Mouse (Mus musculus): ENCODE data around the gene Sst. TPM values are rescaled to one million over a fixed set of nuclear protein-coding genes. Genes with fewer than 3 reads are reported as not detected.

Sst gene
- polyA plus RNA-seq (2014; fragmentation: Nextera tagmentation; extraction: Ambion mirVana) = 257 and 380 TPM in 2 replicates

DNA sequence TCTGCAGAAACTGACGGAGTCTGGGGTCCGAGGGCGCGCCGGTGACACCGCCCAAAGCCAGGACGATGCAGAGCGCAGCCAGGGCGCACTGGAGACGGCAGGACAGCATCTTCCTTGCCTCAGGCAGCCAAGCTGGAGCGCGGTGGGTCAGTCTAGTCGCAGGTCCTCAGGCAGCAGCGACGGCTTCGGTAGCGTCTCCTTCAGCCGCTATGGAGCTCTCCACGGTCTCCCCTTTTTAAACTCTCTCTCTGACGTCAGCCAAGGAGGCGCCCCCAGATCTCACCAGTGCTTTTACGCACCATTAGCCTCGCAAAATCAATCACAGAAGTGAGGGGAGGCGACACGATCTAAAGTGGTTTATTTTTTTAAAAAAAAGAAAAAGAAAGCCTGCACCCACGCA, at the start of gene Sst:
TSS of gene Sst (minus strand) at position 323 of the 400 bp plus-strand sequence.
- peaks cover 8% of the 10 kb centered on the region for H3K27me3 ChIP-seq (ENCODE audit: control insufficient read depth, insufficient read depth, low read length)
- H3K9ac ChIP-seq (replicated peaks; ENCODE audit: low read length) = 0 out of 2 replicates have a peak within 1 kb of the TSS, but pooled peaks have one; percentile 24
- DNase-seq (peak; percentile 47), ATAC-seq (ENCODE audit: low FRiP score, low TSS enrichment) (no peak)
- H3K4me3 ChIP-seq (replicated peaks; ENCODE audit: low read depth, low read length) = peak within 1 kb of the TSS; percentile 31
- 6% methylated on average over 26 of the region's 26 CpGs for WGBS
- H3K9me3 ChIP-seq (ENCODE audit: control insufficient read depth, low read length) = no peaks in the 10 kb centered on the region
- peak within 1 kb of the TSS; percentile 53 for H3K4me2 ChIP-seq (ENCODE audit: low read length)
- 0 out of 2 replicates have a peak, but pooled peaks cover 4% of the 10 kb centered on the region for H3K4me1 ChIP-seq (ENCODE audit: control insufficient read depth, insufficient read depth, low read length)
- H3K27ac ChIP-seq (replicated peaks; ENCODE audit: low read depth, low read length) = no peak within 1 kb of the TSS; the same call in 1 of the 2 replicates
- H3K36me3 ChIP-seq (ENCODE audit: control insufficient read depth, insufficient read depth, low read length) = no peaks in the 10 kb centered on the region

DNA sequence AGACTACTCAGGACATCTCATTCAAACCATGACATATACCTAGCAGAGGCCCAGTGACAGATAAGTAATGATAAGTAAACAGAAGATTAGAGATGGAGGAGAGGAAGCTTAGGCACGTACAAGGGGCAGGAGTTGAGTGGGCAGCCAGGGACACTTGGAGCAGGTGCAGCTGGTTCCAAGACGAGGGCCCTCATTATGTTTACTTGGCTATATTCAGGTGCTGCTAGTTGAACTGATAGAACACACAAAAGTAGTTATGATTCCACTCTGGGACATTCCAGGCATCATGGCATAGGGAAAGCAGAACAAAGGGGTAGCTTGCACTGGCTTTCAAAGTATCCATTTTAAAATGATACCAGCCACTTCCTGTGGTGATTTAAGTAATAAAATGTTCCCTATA, 43.6 kb upstream of the Sst start:
- Histone ChIP-seq H3K27me3 (ENCODE audit: control insufficient read depth, insufficient read depth, low read length) (no peaks in the 10 kb centered on the region), H3K27ac (replicated peaks; ENCODE audit: low read depth, low read length) (no peak overlapping the region), H3K4me2 (ENCODE audit: low read length) (no peak overlapping the region), H3K9me3 (ENCODE audit: control insufficient read depth, low read length) (no peaks in the 10 kb centered on the region), H3K9ac (replicated peaks; ENCODE audit: low read length) (no peak overlapping the region), H3K4me3 (replicated peaks; ENCODE audit: low read depth, low read length) (no peak overlapping the region), H3K36me3 (ENCODE audit: control insufficient read depth, insufficient read depth, low read length) (no peaks in the 10 kb centered on the region), H3K4me1 (ENCODE audit: control insufficient read depth, insufficient read depth, low read length) (no peaks in the 10 kb centered on the region)
- WGBS = 82% methylated on average over 2 of the region's 2 CpGs
- DNase-seq = no peak
- ATAC-seq (ENCODE audit: low FRiP score, low TSS enrichment) = no peak

DNA sequence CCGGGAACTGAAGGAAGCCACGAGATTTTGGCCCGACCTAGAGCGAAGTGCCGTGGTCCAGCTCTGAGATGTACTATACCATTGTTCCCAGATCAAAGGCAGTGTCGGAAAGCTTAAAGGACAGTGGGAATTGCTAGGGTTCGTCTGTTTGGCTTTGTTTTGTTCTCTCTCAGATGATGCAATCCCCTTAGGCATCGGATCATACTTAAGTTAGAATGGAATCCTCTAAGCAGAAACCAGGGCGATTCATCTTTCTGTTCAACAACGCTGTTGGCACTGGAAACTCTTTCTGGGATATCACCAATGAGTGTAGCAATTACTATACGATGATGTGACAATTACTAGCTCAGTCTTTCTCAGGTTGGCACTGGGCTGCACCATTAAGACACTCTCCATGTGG, 41.5 kb upstream of the Sst start, which contains the start of gene Rtp2:
TSS of gene Rtp2 (minus strand) at position 101 of the 400 bp plus-strand sequence.
- H3K36me3 ChIP-seq (ENCODE audit: control insufficient read depth, insufficient read depth, low read length) = no peaks in the 10 kb centered on the region
- ATAC-seq (ENCODE audit: low FRiP score, low TSS enrichment) (no peak), DNase-seq (no peak)
- 62% methylated on average over 11 of the region's 11 CpGs for WGBS
- H3K4me3 ChIP-seq (replicated peaks; ENCODE audit: low read depth, low read length) = no peak within 1 kb of the TSS
- no peak within 1 kb of the TSS for H3K27ac ChIP-seq (replicated peaks; ENCODE audit: low read depth, low read length)
- H3K4me1 ChIP-seq (ENCODE audit: control insufficient read depth, insufficient read depth, low read length) = no peaks in the 10 kb centered on the region
- H3K27me3 ChIP-seq (ENCODE audit: control insufficient read depth, insufficient read depth, low read length) = no peaks in the 10 kb centered on the region
- no peaks in the 10 kb centered on the region for H3K9me3 ChIP-seq (ENCODE audit: control insufficient read depth, low read length)
- H3K9ac ChIP-seq (replicated peaks; ENCODE audit: low read length) = no peak within 1 kb of the TSS
- H3K4me2 ChIP-seq (ENCODE audit: low read length) = no peak within 1 kb of the TSS

DNA sequence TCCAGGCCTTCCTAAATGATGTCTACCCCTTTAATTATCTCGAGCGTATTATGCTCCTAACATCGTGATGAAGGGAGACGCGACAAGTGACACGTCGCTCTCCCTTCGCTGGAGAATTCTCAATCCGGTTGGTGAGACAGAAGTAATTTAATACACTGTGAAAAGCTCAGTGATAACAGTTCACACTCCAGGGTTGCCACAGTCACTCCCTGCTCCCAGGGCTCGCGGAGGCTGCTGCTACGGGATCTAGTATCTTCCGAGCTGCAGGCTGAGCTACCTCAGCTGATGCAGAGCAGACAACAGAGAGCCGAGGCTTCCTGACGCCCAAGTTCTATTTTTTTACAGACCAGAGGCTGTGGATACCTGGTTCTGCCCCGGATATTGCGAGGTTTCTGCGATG, 40.5 kb upstream of the Sst start:
- no peak overlapping the region for H3K27ac ChIP-seq (replicated peaks; ENCODE audit: low read depth, low read length)
- no peak for DNase-seq

DNA sequence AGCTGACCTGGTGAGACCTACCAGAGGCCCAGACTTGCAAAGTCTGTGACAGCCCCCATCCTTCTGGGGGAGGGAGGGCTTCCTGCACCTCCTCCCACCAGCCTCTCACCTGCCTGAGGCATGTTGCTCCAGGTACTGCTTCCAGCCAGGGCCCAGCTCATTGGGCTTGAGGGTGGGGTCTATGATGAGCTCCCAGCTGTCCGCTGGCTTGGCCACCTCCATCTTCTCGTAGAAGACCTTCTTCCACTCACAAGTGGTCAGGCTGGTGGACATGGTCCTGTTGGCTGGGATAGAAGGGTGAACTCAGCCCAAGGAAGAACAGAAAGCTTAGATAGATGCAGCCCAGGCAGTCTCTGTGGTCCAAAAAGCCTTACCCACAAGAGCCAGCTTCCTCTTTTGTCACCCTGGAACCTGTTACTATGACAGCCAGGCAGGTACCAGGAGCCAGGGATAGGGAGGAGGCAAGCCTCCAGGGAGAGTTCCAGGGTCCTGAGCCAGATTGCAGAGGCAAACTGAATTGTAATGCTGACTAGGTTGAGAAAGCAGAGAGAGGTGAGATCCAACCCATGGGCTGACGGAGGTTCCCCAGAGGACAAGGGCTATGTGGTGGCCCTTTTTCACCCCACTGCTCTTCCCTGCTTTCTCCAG, 39.8 kb upstream of the Sst start:
- Histone ChIP-seq H3K9ac (replicated peaks; ENCODE audit: low read length) (no peak overlapping the region), H3K27ac (replicated peaks; ENCODE audit: low read depth, low read length) (no peak overlapping the region), H3K4me2 (ENCODE audit: low read length) (no peak overlapping the region), H3K4me3 (replicated peaks; ENCODE audit: low read depth, low read length) (no peak overlapping the region), H3K36me3 (ENCODE audit: control insufficient read depth, insufficient read depth, low read length) (no peaks in the 10 kb centered on the region), H3K27me3 (ENCODE audit: control insufficient read depth, insufficient read depth, low read length) (no peaks in the 10 kb centered on the region), H3K4me1 (ENCODE audit: control insufficient read depth, insufficient read depth, low read length) (no peaks in the 10 kb centered on the region), H3K9me3 (ENCODE audit: control insufficient read depth, low read length) (no peaks in the 10 kb centered on the region)
- no peak for DNase-seq
- 81% methylated on average over 3 of the region's 3 CpGs for whole genome bisulfite sequencing
- no peak for ATAC-seq (ENCODE audit: low FRiP score, low TSS enrichment)

More for the DNA sequence above, 40.5 kb upstream of the Sst start:
- Histone ChIP-seq H3K27me3 (ENCODE audit: control insufficient read depth, insufficient read depth, low read length) (no peaks in the 10 kb centered on the region), H3K4me1 (ENCODE audit: control insufficient read depth, insufficient read depth, low read length) (no peaks in the 10 kb centered on the region), H3K9ac (replicated peaks; ENCODE audit: low read length) (no peak overlapping the region), H3K4me3 (replicated peaks; ENCODE audit: low read depth, low read length) (no peak overlapping the region), H3K4me2 (ENCODE audit: low read length) (no peak overlapping the region), H3K9me3 (ENCODE audit: control insufficient read depth, low read length) (no peaks in the 10 kb centered on the region), H3K36me3 (ENCODE audit: control insufficient read depth, insufficient read depth, low read length) (no peaks in the 10 kb centered on the region)
- WGBS = 80% methylated on average over 18 of the region's 18 CpGs
- ATAC-seq (ENCODE audit: low FRiP score, low TSS enrichment) = no peak

DNA sequence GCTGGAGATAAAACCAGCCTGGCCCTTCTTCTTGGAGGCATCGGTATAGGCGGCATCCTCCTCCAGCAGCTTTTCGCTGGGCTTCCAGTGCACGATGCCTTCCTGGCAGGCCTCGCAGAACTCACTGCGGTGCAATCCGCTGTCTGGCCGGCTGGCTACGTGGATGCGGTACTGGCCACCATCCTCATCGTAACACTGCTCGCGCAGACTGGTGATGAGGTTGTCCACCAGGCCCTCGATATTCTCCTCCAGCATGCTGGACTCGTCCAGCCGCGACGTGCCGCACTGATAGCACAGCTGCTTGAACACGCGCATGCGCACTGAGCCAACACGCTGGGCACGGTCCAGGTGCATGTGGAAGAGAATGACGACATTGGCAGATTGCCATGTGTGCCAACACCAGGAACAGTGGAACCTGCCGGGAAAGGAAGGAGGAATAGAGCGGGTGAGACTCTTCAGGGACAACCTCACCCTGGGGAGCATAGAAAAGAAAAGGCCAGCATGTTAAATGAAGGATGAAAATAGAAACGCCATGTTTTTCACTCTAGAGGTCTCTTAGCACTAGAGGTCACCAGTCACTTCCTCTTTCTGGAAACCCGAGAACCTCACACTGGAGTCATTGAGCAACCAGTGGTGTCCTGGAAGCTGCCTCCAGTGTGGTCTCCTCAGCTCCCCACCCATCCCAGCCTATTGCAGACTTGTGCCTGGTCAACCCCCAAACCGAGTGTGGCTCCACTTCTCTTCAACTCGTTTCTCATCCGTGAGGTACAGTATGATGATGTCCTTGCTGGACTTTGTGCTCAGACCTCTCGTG, 36.8 kb upstream of the Sst start:
- 95% methylated on average over 33 of the region's 33 CpGs for WGBS
- H3K4me3 ChIP-seq (replicated peaks; ENCODE audit: low read depth, low read length) = no peak overlapping the region
- H3K27me3 ChIP-seq (ENCODE audit: control insufficient read depth, insufficient read depth, low read length) = no peaks in the 10 kb centered on the region
- no peak overlapping the region for H3K9ac ChIP-seq (replicated peaks; ENCODE audit: low read length)
- H3K36me3 ChIP-seq (ENCODE audit: control insufficient read depth, insufficient read depth, low read length) = no peaks in the 10 kb centered on the region
- H3K27ac ChIP-seq (replicated peaks; ENCODE audit: low read depth, low read length) = no peak overlapping the region
- DNase-seq = no peak
- no peaks in the 10 kb centered on the region for H3K4me1 ChIP-seq (ENCODE audit: control insufficient read depth, insufficient read depth, low read length)
- no peaks in the 10 kb centered on the region for H3K9me3 ChIP-seq (ENCODE audit: control insufficient read depth, low read length)
- no peak for ATAC-seq (ENCODE audit: low FRiP score, low TSS enrichment)
- no peak overlapping the region for H3K4me2 ChIP-seq (ENCODE audit: low read length)

DNA sequence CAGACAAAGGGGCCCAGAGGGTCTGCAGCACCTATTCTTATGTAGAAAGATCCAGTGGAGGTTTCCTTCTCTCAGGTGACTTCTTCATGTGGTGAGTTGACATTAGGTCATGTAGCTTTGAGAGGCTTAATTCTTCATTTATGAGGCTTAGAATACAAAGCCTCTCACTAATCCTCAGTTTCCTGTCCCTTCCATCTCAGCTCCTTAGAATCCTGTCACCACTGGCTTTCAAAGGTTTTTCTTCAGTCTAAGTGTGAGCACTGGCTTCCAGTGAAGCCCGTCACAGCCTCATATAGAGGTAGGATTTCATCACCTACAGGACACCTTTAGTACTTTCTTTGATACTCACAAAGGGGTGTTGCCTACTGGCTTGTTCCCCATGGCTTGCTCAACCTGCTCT, 32.1 kb upstream of the Sst start:
- no peak for ATAC-seq (ENCODE audit: low FRiP score, low TSS enrichment)
- no peak for DNase-seq
- 77% methylated on average over 1 of the region's 1 CpGs for WGBS

DNA sequence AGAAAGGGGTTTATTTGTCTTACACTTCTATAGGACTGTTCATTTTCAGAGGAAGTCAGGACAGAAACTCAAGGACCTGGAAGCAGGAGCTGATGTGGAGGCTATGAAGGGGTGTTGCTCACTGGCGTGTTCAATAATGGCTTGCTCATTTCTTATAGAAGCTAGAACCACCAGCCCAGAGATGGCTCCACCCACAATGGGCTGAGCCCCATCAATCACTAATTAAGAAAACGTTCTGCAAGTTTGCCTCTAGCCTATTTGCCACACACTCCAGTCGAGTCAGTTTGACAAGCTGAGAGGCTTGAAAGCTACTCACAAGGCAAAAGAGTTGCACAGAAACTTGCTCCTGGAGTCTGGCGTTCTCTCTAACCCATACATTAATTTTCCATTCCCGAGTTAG, 30.9 kb upstream of the Sst start:
- Histone ChIP-seq H3K27ac (replicated peaks; ENCODE audit: low read depth, low read length) (no peak overlapping the region), H3K9ac (replicated peaks; ENCODE audit: low read length) (no peak overlapping the region), H3K4me2 (ENCODE audit: low read length) (no peak overlapping the region), H3K27me3 (ENCODE audit: control insufficient read depth, insufficient read depth, low read length) (no peaks in the 10 kb centered on the region), H3K4me1 (ENCODE audit: control insufficient read depth, insufficient read depth, low read length) (no peaks in the 10 kb centered on the region), H3K9me3 (ENCODE audit: control insufficient read depth, low read length) (no peaks in the 10 kb centered on the region), H3K36me3 (ENCODE audit: control insufficient read depth, insufficient read depth, low read length) (no peaks in the 10 kb centered on the region), H3K4me3 (replicated peaks; ENCODE audit: low read depth, low read length) (no peak overlapping the region)
- DNase-seq (no peak), ATAC-seq (ENCODE audit: low FRiP score, low TSS enrichment) (no peak)
- WGBS = 85% methylated on average over 5 of the region's 5 CpGs

More for the DNA sequence above, 32.1 kb upstream of the Sst start:
- Histone ChIP-seq H3K36me3 (ENCODE audit: control insufficient read depth, insufficient read depth, low read length) (no peaks in the 10 kb centered on the region), H3K9me3 (ENCODE audit: control insufficient read depth, low read length) (no peaks in the 10 kb centered on the region), H3K27me3 (ENCODE audit: control insufficient read depth, insufficient read depth, low read length) (no peaks in the 10 kb centered on the region), H3K4me1 (ENCODE audit: control insufficient read depth, insufficient read depth, low read length) (no peaks in the 10 kb centered on the region), H3K4me2 (ENCODE audit: low read length) (no peak overlapping the region), H3K27ac (replicated peaks; ENCODE audit: low read depth, low read length) (no peak overlapping the region), H3K9ac (replicated peaks; ENCODE audit: low read length) (no peak overlapping the region), H3K4me3 (replicated peaks; ENCODE audit: low read depth, low read length) (no peak overlapping the region)

All from midbrain, embryonic 14.5 days (tissue).